Mouse (Mus musculus) erythroblast, embryonic 14.5 days (primary cell): ENCODE results near the gene Hist1h1t.

Experiments
- GATA1 ChIP-seq: IDR thresholded peaks from 2 replicates; pipeline ENCODE4 v1.6.1; 2012; ENCODE audit warnings: low read length, inconsistent platforms, mixed read lengths
- TAL1 ChIP-seq: IDR thresholded peaks from 3 replicates; pipeline ENCODE4 v1.6.1; 2012; ENCODE audit warnings: low read length, inconsistent platforms, mixed read lengths

- TF ChIP-seq GATA1 = no peak
- no peak for TF ChIP-seq TAL1
Measured at GRCm38 (mm10) chr13:23694956-23695355, 658 bp upstream of the Hist1h1t start.
